Comparison of ENCODE assay signal across 11 mouse cellular contexts in the genomic region with DNA sequence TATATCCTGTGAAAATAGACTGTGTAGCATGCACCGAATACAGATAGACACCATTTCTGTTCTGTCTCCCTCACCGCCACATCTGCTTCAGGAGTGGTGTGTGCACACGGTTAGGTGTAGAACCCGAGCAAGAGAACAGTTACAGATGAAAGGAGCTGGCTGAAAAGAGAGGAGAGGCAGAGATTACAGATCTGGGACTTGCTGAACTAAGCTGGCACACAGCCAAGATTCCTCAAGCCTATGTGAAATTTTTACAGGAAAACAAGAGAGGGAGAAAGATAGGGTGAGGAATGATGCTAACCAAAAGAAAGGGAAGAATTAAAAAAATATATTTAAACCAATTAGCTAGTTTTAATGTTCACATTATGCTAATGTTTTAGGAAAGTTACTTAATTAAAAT. TPM values are rescaled to one million over a fixed set of nuclear protein-coding genes. Genes with fewer than 3 reads are reported as not detected.
A peak's percentile ranks its signal among the peaks of the same experiment; 100 is the strongest.
DNase-seq lines count a peak whose midpoint lies in the region.
"Had no signal": no experiment of that assay in that cellular context is flagged by ENCODE, and none has a peak within 500 bp of the region (broad histone marks: within the 10 kb centered on the region; RNA-seq: fewer than 3 reads in every experiment).

No protein-coding gene starts in this region.

- intact Hi-C loops in gastrocnemius, postnatal 36 days (cut with DNase I) = no loop called here

- peak; percentile 23 for DNase-seq in gastrocnemius, postnatal 10 days
- DNase-seq in gastrocnemius, postnatal 36 days = no peak
- peak; percentile 16 to 38 for DNase-seq in kidney, postnatal 36 days
- DNase-seq in kidney, adult 11 months = no peak
- peak; percentile 11 for DNase-seq in right cerebral cortex, postnatal 14 days
- no peak for DNase-seq in right cerebral cortex, postnatal 25 days
- DNase-seq in forelimb bud, embryonic 11.5 days (ENCODE audit: low read depth, low spot score) = peak; percentile 46
- no peak for DNase-seq in urinary bladder, postnatal 36 days (ENCODE audit: low spot score in 2 of 2)
- DNase-seq: layer of hippocampus, adult 9-11 months had no signal

RNA-seq across cellular contexts. Expression of gene Fer, which starts 1.9 kb away (rescaled TPM):
- 10 to 100 TPM; 17.6 to 21.3 TPM for total RNA-seq in gastrocnemius, postnatal 10 days (2021)
- 10 to 100 TPM; 10.0 to 10.3 TPM for total RNA-seq in gastrocnemius, postnatal 36 days (2021)

RNA-seq across cellular contexts. Expression of gene A930002H24Rik, which starts 2.6 kb away (rescaled TPM):
- under 1 TPM in 1 of 2 experiments, not detected in 1; 0.73 TPM for total RNA-seq in gastrocnemius, postnatal 10 days (2021)
- total RNA-seq in gastrocnemius, postnatal 36 days (2021) = not detected
- total RNA-seq: CH12.LX; megakaryocyte progenitor cell, adult 5-6 weeks had no signal

Comparison
In these comparisons a context has a peak if more than half of its experiments do, and no peak if none do; other contexts are left out.
1. DNase-seq: peak in gastrocnemius, postnatal 10 days (single experiment), kidney, postnatal 36 days (2 of 2), right cerebral cortex, postnatal 14 days (single experiment) and forelimb bud, embryonic 11.5 days (single experiment); none in gastrocnemius, postnatal 36 days (0 of 2), kidney, adult 11 months (single experiment), right cerebral cortex, postnatal 25 days (single experiment) and urinary bladder, postnatal 36 days (0 of 2).